Mouse (Mus musculus): ENCODE data around the gene Ceacam16. TPM values are rescaled to one million over a fixed set of nuclear protein-coding genes. Genes with fewer than 3 reads are reported as not detected.

Gene Ceacam16
- polyA plus RNA-seq, 1 experiment from 2014 or later: not detected

DNA sequence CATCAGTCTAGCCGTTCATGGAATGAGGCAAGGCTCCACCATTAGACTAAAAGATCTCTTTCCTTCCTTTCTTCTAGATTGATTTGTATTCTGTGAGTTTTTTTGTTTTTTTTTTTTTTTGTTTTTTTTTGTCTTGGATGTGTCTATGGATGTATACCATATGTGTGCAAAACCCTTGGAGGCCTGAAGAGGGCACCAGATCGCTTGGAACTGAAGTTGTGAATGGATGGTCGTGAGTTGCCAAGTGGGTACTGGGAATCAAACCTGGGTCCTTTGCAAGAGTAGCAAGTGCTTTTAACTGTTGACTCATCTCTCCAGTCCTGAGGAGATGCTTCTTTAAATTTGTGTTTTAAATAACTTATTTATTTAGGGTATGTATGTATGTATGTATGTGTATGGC is 27.0 kb downstream of the Ceacam16 start:
- Histone ChIP-seq H3K4me3 (ENCODE audit: low read length) (no peak overlapping the region), H3K9me3 (replicated peaks; ENCODE audit: control insufficient read depth, low read length) (no peaks in the 10 kb centered on the region), H3K27ac (ENCODE audit: low read length) (no peak overlapping the region), H3K36me3 (ENCODE audit: control insufficient read depth, insufficient read depth) (no peaks in the 10 kb centered on the region), H3K27me3 (ENCODE audit: control insufficient read depth, insufficient read depth, low read length) (no peaks in the 10 kb centered on the region), H3K4me1 (ENCODE audit: control insufficient read depth, insufficient read depth, low read length) (peaks cover 15% of the 10 kb centered on the region), H3K4me2 (ENCODE audit: low read depth, low read length) (no peak overlapping the region), H3K9ac (ENCODE audit: low read length) (no peak overlapping the region)
- 66% methylated on average over 3 of the region's 3 CpGs for WGBS
- no peak for ATAC-seq (replicated peaks; ENCODE audit: extremely low read depth, insufficient read depth, low FRiP score)

GRCm38 (mm10) chr7:19831837-19832236 is 29.3 kb downstream of the Ceacam16 start:
- WGBS: 45% methylated on average over 9 of the region's 9 CpGs
- Histone ChIP-seq H3K27me3 (ENCODE audit: control insufficient read depth, insufficient read depth, low read length) (no peaks in the 10 kb centered on the region), H3K4me2 (ENCODE audit: low read depth, low read length) (no peak overlapping the region), H3K4me1 (ENCODE audit: control insufficient read depth, insufficient read depth, low read length) (peaks cover 15% of the 10 kb centered on the region), H3K9ac (ENCODE audit: low read length) (no peak overlapping the region), H3K4me3 (ENCODE audit: low read length) (no peak overlapping the region), H3K9me3 (replicated peaks; ENCODE audit: control insufficient read depth, low read length) (no peaks in the 10 kb centered on the region), H3K36me3 (ENCODE audit: control insufficient read depth, insufficient read depth) (no peaks in the 10 kb centered on the region), H3K27ac (ENCODE audit: low read length) (no peak overlapping the region)
- no peak for ATAC-seq (replicated peaks; ENCODE audit: extremely low read depth, insufficient read depth, low FRiP score)

GRCm38 (mm10) chr7:19830682-19831156 is 30.4 kb downstream of the Ceacam16 start:
- Histone ChIP-seq H3K4me2 (ENCODE audit: low read depth, low read length) (peak overlapping the region; percentile 41), H3K9ac (ENCODE audit: low read length) (peak overlapping the region; percentile 42; the same call in 1 of the 2 replicates), H3K9me3 (replicated peaks; ENCODE audit: control insufficient read depth, low read length) (no peaks in the 10 kb centered on the region), H3K4me1 (ENCODE audit: control insufficient read depth, insufficient read depth, low read length) (peaks cover 15% of the 10 kb centered on the region), H3K36me3 (ENCODE audit: control insufficient read depth, insufficient read depth) (no peaks in the 10 kb centered on the region), H3K4me3 (ENCODE audit: low read length) (no peak overlapping the region), H3K27ac (ENCODE audit: low read length) (no peak overlapping the region), H3K27me3 (ENCODE audit: control insufficient read depth, insufficient read depth, low read length) (no peaks in the 10 kb centered on the region)
- WGBS: 21% methylated on average over 13 of the region's 13 CpGs
- ATAC-seq (replicated peaks; ENCODE audit: extremely low read depth, insufficient read depth, low FRiP score): peak; percentile 84

- Histone ChIP-seq H3K36me3 (ENCODE audit: control insufficient read depth, insufficient read depth) (no peaks in the 10 kb centered on the region), H3K27ac (ENCODE audit: low read length) (no peak overlapping the region), H3K4me3 (ENCODE audit: low read length) (no peak overlapping the region), H3K9ac (ENCODE audit: low read length) (no peak overlapping the region), H3K27me3 (ENCODE audit: control insufficient read depth, insufficient read depth, low read length) (no peaks in the 10 kb centered on the region), H3K4me2 (ENCODE audit: low read depth, low read length) (no peak overlapping the region), H3K9me3 (replicated peaks; ENCODE audit: control insufficient read depth, low read length) (no peaks in the 10 kb centered on the region), H3K4me1 (ENCODE audit: control insufficient read depth, insufficient read depth, low read length) (peaks cover 15% of the 10 kb centered on the region)
- 85% methylated on average over 3 of the region's 3 CpGs for WGBS
- no peak for ATAC-seq (replicated peaks; ENCODE audit: extremely low read depth, insufficient read depth, low FRiP score)
Measured at GRCm38 (mm10) chr7:19829694-19830093, 31.4 kb downstream of the Ceacam16 start.

DNA sequence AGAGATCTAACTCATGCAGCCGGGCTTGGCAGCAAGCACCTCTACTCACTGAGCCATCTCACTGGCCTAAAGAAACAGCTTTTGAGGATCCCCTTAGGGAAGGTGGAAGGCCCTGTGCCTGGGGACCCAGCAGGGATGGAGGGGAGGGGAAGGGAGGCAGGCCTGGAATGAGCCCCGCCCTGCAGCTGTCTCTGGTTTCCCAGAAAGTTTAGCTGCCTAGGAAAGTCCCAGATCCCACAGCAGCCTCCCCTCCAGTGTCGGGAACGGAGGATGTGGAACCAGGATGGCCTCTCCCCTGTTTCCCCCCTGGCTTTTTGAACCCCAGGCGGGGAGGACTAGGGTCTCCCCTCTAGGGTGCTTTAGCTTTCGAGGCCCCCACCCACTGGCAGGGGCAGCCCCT is 34.3 kb downstream of the Ceacam16 start:
- Histone ChIP-seq H3K36me3 (ENCODE audit: control insufficient read depth, insufficient read depth) (no peaks in the 10 kb centered on the region), H3K27ac (ENCODE audit: low read length) (no peak overlapping the region), H3K4me2 (ENCODE audit: low read depth, low read length) (no peak overlapping the region), H3K27me3 (ENCODE audit: control insufficient read depth, insufficient read depth, low read length) (peaks cover 7% of the 10 kb centered on the region), H3K9me3 (replicated peaks; ENCODE audit: control insufficient read depth, low read length) (no peaks in the 10 kb centered on the region), H3K9ac (ENCODE audit: low read length) (no peak overlapping the region), H3K4me3 (ENCODE audit: low read length) (no peak overlapping the region), H3K4me1 (ENCODE audit: control insufficient read depth, insufficient read depth, low read length) (peaks cover 35% of the 10 kb centered on the region)
- no peak for ATAC-seq (replicated peaks; ENCODE audit: extremely low read depth, insufficient read depth, low FRiP score)
- WGBS: 46% methylated on average over 6 of the region's 6 CpGs

- Histone ChIP-seq H3K4me1 (ENCODE audit: control insufficient read depth, insufficient read depth, low read length) (peaks cover 20% of the 10 kb centered on the region), H3K27ac (ENCODE audit: low read length) (peak overlapping the region; percentile 82), H3K9me3 (replicated peaks; ENCODE audit: control insufficient read depth, low read length) (peaks cover 4% of the 10 kb centered on the region), H3K4me3 (ENCODE audit: low read length) (0 out of 2 replicates have a peak overlapping the region, but pooled peaks have one; percentile 8), H3K36me3 (ENCODE audit: control insufficient read depth, insufficient read depth) (no peaks in the 10 kb centered on the region), H3K4me2 (ENCODE audit: low read depth, low read length) (peak overlapping the region; percentile 45; the same call in 1 of the 2 replicates), H3K27me3 (ENCODE audit: control insufficient read depth, insufficient read depth, low read length) (peaks cover 12% of the 10 kb centered on the region), H3K9ac (ENCODE audit: low read length) (no peak overlapping the region)
- ATAC-seq (replicated peaks; ENCODE audit: extremely low read depth, insufficient read depth, low FRiP score): peak; percentile 74
- WGBS: 23% methylated on average over 26 of the region's 26 CpGs
Measured at GRCm38 (mm10) chr7:19824182-19824973, 36.7 kb downstream of the Ceacam16 start.

DNA sequence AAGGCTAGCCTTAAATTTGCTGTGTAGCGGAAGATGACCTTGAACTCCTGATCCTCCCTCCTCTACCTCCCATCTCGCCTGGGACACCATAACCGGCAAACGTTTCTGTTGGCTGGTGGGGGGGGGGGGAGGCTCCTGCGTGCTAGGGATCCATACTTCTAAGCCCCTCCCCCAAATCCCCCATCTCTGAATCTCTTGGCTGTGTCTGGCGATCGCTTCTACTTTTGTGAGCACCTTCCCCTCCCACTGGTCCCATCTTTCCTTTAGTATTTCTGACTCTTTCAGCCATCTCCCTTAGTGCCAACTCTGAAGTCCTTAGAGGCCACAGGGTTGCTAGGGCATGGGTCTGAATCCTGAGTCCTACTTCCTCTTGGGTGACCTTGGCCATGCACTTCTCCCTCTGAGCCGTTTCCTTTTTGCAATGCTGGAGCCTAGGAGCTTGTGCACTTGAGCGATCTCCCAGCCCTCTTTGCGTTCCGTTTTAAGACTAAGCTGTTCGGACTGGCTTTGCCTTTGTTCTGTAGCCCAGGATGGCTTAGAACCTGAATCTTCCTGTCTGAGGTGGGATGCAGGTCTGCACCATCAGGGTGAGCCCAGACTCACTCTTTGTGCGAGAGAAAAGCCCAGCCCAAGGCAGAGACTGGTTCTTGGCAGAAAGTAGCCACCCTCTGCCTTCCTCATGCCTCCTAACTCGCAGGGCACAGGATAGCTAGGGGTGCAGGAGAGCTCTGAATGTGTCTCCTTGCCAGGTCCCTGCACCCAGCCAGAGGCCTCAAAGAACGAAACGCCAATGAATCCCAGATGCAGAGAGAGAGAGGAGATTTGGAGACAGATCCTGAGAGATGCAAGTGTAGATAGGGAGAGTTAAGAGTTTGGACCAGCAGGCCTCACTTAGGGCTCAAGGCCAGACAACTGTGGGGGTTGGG is 37.6 kb downstream of the Ceacam16 start:
- H3K4me2 ChIP-seq (ENCODE audit: low read depth, low read length): peak overlapping the region; percentile 45; the same call in 1 of the 2 replicates
- H3K4me1 ChIP-seq (ENCODE audit: control insufficient read depth, insufficient read depth, low read length): peaks cover 20% of the 10 kb centered on the region
- peak overlapping the region; percentile 82 for H3K27ac ChIP-seq (ENCODE audit: low read length)
- 24% methylated on average over 16 of the region's 16 CpGs for WGBS
- peaks cover 4% of the 10 kb centered on the region for H3K9me3 ChIP-seq (replicated peaks; ENCODE audit: control insufficient read depth, low read length)
- ATAC-seq (replicated peaks; ENCODE audit: extremely low read depth, insufficient read depth, low FRiP score): 0 out of 2 replicates have a peak, but pooled peaks have one; percentile 4
- no peaks in the 10 kb centered on the region for H3K36me3 ChIP-seq (ENCODE audit: control insufficient read depth, insufficient read depth)
- H3K9ac ChIP-seq (ENCODE audit: low read length): no peak overlapping the region
- H3K27me3 ChIP-seq (ENCODE audit: control insufficient read depth, insufficient read depth, low read length): peaks cover 12% of the 10 kb centered on the region
- 0 out of 2 replicates have a peak overlapping the region, but pooled peaks have one; percentile 8 for H3K4me3 ChIP-seq (ENCODE audit: low read length)

GRCm38 (mm10) chr7:19822604-19823058 is 38.5 kb downstream of the Ceacam16 start, which contains the start of gene Bcl3:
Gene Bcl3 (minus strand): TSS chr7:19822770.
- Histone ChIP-seq H3K9me3 (replicated peaks; ENCODE audit: control insufficient read depth, low read length) (peaks cover 4% of the 10 kb centered on the region), H3K4me1 (ENCODE audit: control insufficient read depth, insufficient read depth, low read length) (peaks cover 23% of the 10 kb centered on the region), H3K4me3 (ENCODE audit: low read length) (peak within 1 kb of the TSS; percentile 60), H3K27me3 (ENCODE audit: control insufficient read depth, insufficient read depth, low read length) (peaks cover 12% of the 10 kb centered on the region), H3K9ac (ENCODE audit: low read length) (peak within 1 kb of the TSS; percentile 75), H3K4me2 (ENCODE audit: low read depth, low read length) (peak within 1 kb of the TSS; percentile 81), H3K36me3 (ENCODE audit: control insufficient read depth, insufficient read depth) (no peaks in the 10 kb centered on the region), H3K27ac (ENCODE audit: low read length) (peak within 1 kb of the TSS; percentile 82)
- 2% methylated on average over 28 of the region's 42 CpGs for WGBS
- peak; percentile 57 for ATAC-seq (replicated peaks; ENCODE audit: extremely low read depth, insufficient read depth, low FRiP score)

Data from heart, embryonic 16.5 days (tissue).